Mouse (Mus musculus) heart, adult 11 months (tissue): ENCODE results near the gene Amz2.
"Not testable (repeated sequence)": the region's sequence is repeated elsewhere in the genome, so short reads cannot be mapped to it uniquely, and the experiment has no call there.

Experiments used
- DNase-seq: peaks from one replicate; pipeline ENCODE4 v3.0.0; 2022

Gene Amz2

GRCm38 (mm10) chr11:109470921-109471861, 45.4 kb downstream of the Amz2 start:
- no peak for DNase-seq

DNA sequence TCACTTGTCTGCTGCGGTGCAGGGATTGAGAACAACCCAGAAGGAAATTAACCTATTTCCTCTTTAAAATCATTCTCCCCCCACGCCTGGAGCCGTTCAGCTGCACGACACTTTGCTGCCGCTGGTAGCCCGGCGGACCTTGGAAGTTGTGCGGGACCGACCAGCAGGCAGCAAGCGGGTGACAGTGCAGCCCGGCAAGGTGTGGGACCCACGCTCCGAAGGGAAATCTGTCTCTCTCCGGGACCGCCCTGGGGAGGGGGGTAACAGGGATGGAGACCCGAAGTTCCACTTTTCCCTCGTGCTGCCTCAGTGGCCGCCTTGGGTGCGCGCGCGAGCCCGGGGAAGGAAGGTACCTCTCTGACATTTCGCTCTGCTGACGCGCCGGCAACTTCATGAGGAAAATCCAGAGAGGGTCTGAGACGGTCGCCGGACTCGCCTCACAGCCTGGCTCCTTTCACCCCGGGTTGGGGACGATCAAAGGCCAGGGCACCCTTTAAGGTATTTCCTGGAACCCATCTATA, 46.5 kb downstream of the Amz2 start:
- DNase-seq, result peak; percentile 92

DNA sequence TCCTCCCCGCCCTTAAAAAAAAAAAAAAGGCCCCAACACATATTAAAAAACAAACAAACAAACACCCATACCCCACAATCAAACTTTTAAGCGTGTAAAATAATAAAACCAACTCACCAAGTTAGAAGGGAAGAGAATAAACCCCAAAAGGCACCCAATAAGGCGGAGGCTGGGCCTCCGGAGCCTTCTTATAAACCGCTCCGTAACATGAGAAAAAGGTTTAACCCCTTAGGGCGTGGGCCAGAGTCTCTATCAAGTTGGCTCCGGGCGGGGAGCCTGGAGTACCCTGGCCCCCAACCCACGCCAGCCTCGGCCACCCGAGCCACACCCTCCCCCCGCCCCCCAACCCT, 47.0 kb downstream of the Amz2 start:
- no peak for DNase-seq

DNA sequence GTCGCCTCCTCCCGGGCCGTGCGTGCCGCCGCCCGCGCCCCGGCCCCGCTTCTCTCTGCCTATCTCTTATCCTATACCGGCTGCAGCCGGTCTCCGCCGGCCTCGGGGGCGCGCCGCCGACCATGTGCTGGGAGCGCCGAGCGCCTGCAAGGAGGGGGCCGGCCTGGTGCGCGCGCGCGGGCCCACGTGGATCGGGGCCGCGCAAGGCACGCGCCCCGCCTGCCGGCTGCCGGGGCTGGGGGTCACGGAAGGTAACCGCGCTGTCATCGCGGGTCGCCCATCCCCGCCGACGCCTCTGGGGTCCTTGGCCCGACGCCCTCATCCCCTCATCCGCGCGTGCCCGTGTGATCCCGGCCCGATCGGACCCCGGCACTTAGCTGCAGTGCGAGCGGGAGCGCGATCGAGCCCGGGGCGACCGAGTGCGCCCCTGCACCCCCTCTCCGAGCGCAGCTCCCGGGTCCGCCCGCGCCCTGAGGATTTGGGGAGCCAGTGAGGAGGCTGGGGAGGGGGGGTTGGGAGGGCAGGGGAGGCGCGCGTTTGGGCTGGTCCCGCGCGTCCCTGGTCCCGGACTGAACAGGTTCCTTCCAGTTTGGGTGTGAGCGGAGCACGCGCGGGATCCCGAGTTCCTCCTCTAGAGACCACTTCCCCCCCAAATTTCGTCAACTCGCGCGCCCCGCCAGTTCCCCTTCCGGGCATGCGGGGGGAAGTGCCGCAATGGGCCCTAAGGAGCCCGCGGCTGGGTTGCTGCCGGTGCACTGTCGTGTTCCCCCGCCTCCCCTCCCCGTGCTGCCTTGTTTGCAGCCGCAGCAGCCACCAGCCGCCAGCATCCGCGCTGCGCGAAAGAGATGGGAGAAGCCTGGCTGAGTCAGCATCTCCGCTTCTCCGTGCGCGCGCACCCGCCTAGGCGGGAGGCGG, 47.7 kb downstream of the Amz2 start, which contains the start of the genes Arsg and Slc16a6:
TSS of gene Arsg (plus strand) at position 204 of the 915 bp plus-strand sequence.
TSS of gene Slc16a6 (minus strand) at position 428 of the 915 bp plus-strand sequence.
- peak; percentile 98 for DNase-seq

DNA sequence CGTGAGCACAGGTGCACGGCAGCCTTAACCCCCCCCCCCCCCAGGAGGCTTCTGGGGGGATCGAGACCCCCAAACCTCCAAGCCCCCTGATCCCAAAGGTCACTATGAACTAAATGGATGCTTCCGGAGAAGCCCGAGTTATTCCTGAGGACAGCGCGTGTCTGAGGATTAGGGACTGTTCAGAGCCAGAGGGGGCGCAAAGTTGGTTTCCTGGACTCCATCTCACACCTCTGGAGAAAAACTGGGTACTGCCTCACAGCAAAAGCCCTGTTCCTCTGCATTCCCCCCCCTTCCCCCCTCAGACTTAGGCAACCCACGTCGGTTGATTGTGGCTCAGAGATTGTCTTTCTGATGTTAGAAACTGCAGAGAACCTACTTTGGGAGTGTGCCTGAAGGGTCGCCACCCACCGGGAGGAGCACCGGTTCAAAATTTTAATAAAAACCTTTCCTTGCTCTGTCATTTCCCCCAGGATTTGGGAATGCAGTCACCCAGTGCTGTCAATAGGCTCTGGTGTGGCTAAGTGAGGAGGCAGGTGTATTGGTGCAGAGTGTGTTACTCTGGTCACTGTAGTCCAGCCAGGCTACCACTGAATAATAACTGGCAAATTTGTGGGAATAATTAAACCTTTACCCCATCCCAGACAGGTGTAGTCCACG, 48.5 kb downstream of the Amz2 start:
- no peak for DNase-seq

DNA sequence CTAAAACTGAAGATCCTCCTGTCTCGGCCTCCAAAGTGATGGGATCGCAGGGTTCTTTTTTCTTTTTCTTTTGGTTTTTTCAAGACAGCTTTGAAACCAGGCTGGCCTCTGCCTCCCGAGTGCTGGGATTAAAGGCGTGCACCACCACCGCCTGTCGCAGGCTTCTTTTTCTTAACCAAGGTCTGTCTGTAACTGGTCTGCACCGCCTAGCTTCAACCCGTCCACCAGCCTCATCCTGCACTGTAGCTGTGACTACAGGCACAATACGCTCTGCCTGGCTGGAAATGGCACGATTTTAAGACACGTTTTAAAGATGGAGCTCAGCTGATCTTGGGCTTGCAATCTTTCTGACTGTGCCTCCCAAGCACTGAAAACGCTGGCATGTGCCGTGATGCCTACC, 49.1 kb downstream of the Amz2 start:
- DNase-seq, result no peak

DNA sequence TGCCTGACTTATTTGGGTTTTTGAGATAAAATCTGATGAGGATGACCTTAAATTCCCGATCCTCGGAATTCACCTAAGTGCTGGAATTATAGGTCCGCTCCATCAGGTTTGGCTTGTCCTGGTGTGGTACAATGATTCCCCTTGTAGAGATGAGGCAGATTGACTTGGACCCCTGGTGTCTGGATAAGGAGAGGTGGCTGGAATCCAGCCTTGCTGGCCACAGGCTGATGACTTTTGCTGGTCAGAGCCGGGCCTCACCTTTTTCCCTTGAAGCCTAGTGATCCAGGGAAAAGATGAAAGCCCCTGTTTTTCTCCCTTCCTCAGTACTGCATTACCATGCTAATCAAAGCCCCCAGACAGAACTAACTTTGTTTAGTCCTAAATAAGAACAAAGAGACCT, 50.0 kb downstream of the Amz2 start:
- no peak for DNase-seq

- DNase-seq, result no peak
Measured at GRCm38 (mm10) chr11:109476241-109476640, 50.5 kb downstream of the Amz2 start.

GRCm38 (mm10) chr11:109476653-109477052, 50.9 kb downstream of the Amz2 start:
- DNase-seq, result no peak

DNA sequence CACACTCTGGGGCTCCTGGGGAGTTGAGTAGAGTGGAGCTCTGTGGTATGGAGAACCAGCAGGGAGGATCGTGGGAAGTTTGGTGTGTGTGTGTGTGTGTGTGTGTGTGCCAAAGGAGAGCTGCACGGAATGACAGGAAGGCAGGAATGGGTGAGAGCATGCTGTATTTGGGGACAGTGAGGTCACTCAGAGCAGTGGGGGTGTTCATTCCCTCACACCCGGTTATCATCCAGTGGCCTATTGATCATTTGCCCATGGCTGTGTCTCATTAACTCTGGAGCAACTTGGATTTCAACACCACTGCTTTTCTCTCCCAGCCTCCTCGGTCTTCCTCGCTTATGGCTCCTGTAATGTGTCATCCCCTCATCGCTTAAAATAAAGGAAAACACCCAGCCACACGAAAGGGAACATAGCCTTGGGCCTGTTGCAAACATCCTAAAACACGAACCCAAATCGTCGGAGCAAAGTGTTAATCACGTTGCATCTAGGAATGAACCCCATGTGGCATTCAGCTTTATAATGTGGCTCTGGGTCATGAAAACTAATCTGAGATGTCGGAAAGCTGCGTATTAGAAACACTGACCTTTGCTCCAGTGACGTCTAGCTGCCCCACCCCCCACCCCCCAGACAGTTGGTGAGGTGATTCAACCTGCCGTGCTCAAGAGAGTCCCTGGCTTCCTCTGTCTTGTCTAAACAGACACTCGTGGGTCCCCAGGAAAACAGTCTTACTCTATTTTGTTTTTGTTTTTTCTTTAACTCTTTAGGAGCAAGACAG, 52.0 kb downstream of the Amz2 start:
- no peak for DNase-seq

DNA sequence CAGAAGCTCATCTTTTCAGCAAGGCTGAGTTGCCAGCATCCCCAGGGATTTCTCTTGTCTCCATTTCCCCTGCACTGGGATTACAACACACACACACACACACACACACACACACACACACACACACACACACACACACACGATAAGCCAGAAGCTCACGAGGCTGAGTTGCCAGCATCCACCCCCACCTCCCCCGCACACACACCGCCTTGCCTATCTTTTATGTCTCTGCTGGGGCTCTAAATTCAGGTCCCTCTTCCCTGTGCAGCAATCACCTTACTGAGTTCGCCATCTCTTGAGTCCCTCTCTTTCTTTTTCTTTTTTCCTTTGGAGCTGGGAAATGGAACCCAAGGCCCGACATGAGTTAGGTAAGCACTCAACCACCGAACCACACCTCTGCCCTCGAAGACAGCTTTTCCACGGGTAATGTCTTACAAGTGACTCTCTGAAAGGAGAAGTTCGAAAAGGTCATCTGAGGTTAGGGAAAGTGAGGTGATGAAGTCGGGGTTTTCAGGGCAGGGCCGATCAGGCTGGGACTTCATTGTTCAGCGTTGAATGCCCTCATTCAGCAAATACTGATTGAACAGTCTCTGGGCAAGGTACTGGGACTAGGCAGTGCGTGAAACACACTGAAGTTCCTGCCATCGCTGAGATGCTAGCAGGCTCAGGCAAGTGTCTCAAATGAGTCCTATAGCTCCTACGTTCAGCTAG, 54.0 kb downstream of the Amz2 start:
- no peak for DNase-seq

DNA sequence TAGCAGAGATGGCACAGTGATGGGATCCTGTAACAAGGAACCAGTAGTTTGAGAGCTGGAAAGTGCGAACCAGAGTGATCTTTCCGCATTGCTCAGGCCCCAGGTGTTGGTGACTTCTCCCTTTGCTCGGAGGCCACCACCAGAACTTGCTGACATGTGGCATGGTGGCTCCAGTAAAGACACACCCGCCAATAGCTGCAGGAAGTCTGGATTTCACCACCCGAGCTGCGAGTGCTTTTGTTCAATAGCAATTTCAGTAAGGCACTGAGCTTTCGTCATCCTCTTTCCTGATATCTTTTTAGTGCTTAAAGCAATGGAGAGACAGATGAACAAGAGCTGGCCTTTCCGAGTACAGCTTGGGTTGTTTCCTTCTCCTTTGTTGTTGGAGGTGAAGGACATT, 54.7 kb downstream of the Amz2 start:
- DNase-seq, result no peak

- DNase-seq, result peak; percentile 91
Measured at GRCm38 (mm10) chr11:109485398-109486045, 59.8 kb downstream of the Amz2 start.

- no peak for DNase-seq
Measured at GRCm38 (mm10) chr11:109487111-109487510, 61.4 kb downstream of the Amz2 start.

DNA sequence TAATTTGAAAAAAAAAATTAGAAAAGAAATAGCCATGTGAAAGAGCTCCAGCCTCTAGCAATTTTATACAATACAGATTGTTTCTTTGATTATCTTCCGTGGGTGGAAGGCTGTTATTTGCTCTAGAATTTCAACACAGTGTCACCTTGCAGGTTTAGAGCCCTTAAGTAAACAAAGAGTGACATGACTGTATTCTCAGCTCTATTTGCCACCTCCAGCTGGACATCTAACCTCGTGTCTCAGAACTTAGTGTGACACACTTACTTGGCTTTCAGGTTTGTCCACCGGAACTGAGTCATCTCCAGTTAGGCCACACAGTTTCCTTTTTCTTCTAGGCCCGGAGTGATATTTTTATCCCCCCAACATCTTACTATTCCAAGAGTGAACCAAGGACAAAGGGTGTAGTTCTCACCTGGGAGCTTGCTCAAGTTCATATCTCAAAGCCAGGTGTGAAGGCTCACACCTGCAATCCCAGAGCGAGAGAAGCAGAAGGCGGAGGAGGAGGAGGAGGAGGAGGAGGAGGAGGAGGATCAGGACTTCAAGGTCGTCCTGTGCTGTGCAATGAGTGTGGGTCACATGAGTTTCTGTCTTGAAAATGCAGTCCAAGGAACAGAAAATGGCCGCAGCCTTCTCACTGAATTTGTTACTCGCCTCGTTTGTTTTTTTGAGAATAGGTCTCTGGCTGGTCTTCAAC, 62.4 kb downstream of the Amz2 start:
- no peak for DNase-seq

DNA sequence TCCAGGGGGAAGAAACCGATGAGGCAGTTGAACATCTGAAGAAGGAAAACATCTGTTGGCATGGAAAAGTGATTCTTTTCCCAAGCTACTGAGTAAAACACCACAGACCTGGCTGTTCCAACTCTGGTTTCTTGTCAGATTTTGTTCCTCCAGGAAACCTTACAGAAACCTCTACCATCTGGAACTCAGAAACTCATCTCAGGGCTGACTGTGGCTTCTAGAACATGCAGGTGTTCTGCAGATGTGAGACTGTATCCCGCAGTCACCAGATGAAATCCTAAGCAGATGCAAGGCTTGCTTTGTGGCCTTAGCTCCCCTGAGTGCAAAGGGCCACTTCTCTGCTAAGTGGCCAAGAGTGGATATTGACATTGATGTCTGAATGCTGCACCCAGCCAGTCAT, 64.0 kb downstream of the Amz2 start:
- DNase-seq, result no peak

DNA sequence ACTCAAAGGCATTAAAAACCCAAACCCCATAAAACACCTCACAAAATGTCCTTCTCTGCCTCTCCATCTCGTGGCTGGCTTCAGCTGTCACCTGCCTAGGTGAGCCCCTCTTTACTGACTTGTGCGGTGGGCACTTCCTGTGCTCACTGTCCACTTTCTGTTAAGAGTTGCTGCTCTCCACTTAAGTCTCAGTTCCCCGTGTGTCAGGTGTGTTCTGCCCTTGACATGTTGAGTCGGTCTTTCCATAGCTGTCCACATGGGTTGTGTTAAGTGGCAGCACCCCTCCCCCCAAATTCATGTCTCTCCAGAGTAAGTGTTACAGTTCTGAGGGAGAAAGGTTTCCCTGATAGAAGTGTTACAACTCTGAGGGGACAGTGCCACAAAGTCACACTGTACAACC, 66.1 kb downstream of the Amz2 start:
- no peak for DNase-seq

- not testable (repeated sequence) for DNase-seq
Measured at GRCm38 (mm10) chr11:109492847-109493464, 67.2 kb downstream of the Amz2 start.

DNA sequence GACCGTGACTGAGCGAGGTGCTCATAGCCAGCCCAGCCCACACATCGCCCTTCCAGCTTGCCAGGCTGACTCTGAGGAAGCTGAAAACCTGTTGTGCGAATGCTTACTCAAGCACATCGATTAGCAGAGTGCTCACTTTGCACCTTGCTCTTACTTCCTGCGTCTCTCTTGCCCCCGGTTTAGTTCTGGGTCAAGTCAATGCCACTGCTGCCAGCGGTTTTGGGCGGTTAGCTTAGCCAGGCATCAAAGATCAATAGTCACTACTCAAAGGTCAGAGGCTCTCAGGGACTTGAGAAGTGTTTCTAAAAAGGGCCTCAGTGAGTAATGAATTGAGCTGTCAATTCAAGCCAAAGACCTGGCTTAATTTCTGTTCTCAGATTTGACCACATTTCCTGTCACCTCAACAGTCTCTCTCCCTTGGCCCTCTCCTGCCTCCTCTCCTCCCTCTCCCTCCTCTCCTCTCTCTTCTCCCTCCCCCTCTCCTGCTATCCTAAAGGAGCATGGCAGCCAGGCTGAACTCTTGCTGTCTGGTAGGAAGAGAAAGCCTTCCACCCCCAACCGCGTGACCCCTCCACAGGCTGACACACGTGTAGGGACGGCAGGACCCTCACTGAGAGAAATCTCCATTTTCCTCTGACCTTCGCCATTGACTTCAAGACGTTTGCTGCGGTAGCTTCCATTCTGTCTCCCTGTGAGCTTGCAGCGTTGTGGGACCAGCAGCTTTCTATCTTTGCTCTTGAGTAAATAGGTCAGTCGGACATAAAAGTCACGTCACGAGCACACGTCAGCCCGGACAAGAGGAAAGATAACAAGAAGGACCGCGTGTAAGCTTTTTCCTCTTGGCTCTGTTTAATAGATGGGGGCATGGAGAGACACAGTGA, 69.4 kb downstream of the Amz2 start:
- DNase-seq, result no peak
